29 mouse cellular contexts compared by ENCODE assay signal in genomic region chr16:32108578-32108977, GRCm38 (mm10). TPM values are rescaled to one million over a fixed set of nuclear protein-coding genes. Genes with fewer than 3 reads are reported as not detected.
DNase-seq lines count a peak whose midpoint lies in the region; ATAC-seq and TF ChIP-seq lines count a peak whose summit lies in the region.
"Had no signal": no experiment of that assay in that cellular context is flagged by ENCODE, and none has a peak within 500 bp of the region (broad histone marks: within the 10 kb centered on the region; RNA-seq: fewer than 3 reads in every experiment).

No protein-coding gene starts in this region.

- H3K4me1 ChIP-seq in liver, embryonic 15.5 days (replicated peaks), result peaks cover 18% of the 10 kb centered on the region
- H3K4me1 ChIP-seq in liver, embryonic 11.5 days (replicated peaks; ENCODE audit: control insufficient read depth, insufficient read depth, low read length), result no peaks in the 10 kb centered on the region
- H3K4me1 ChIP-seq in thymus, adult 2 months (replicated peaks; ENCODE audit: control insufficient read depth, insufficient read depth, low read length), result peaks cover 21% of the 10 kb centered on the region
- H3K4me1 ChIP-seq in megakaryocyte, embryonic 14.5 days, result peaks cover 39% of the 10 kb centered on the region
- H3K4me1 ChIP-seq in midbrain, embryonic 13.5 days (replicated peaks), result no peaks in the 10 kb centered on the region
- no peaks in the 10 kb centered on the region for H3K4me1 ChIP-seq in kidney, embryonic 16.5 days (ENCODE audit: insufficient read depth, low read length)
- H3K4me1 ChIP-seq: embryonic facial prominence, embryonic 10.5 days; embryonic facial prominence, embryonic 13.5 days; forebrain, embryonic 12.5 days; forebrain, embryonic 15.5 days; hindbrain, embryonic 12.5 days; hindbrain, embryonic 15.5 days had no signal

- no peak for TF ChIP-seq CTCF in thymus, adult 2 months (IDR thresholded peaks at IDR 0.05; ENCODE audit: borderline replicate concordance, control insufficient read depth, extremely low read depth, insufficient read depth, low read length, poor library complexity)

- WGBS in liver, embryonic 15.5 days (ENCODE audit: insufficient replicate concordance), result 14% methylated on average over 2 of the region's 2 CpGs
- WGBS in liver, embryonic 11.5 days, result 51% methylated on average over 2 of the region's 2 CpGs
- WGBS in thymus, adult 2 months, result 8% methylated on average over 2 of the region's 2 CpGs
- 92% methylated on average over 2 of the region's 2 CpGs for WGBS in midbrain, embryonic 13.5 days
- 86% methylated on average over 2 of the region's 2 CpGs for WGBS in kidney, embryonic 16.5 days

- no peaks in the 10 kb centered on the region; the same call in 1 of the 2 replicates for H3K9me3 ChIP-seq in liver, embryonic 15.5 days (replicated peaks)
- no peaks in the 10 kb centered on the region for H3K9me3 ChIP-seq in liver, embryonic 11.5 days (ENCODE audit: control insufficient read depth, low read length)
- 0 out of 2 replicates have a peak, but pooled peaks cover 3% of the 10 kb centered on the region for H3K9me3 ChIP-seq in megakaryocyte, embryonic 14.5 days
- no peaks in the 10 kb centered on the region for H3K9me3 ChIP-seq in midbrain, embryonic 13.5 days
- peaks cover 3% of the 10 kb centered on the region for H3K9me3 ChIP-seq in kidney, embryonic 16.5 days (ENCODE audit: low read length)
- H3K9me3 ChIP-seq: embryonic facial prominence, embryonic 13.5 days; forebrain, embryonic 12.5 days; forebrain, embryonic 15.5 days; G1E; hindbrain, embryonic 12.5 days; hindbrain, embryonic 15.5 days had no signal

- 0 out of 2 replicates have a peak overlapping the region, but pooled peaks have one; percentile 6 for H3K27ac ChIP-seq in liver, embryonic 15.5 days (replicated peaks)
- no peak overlapping the region for H3K27ac ChIP-seq in liver, embryonic 11.5 days (ENCODE audit: low read depth, low read length)
- peak overlapping the region; percentile 93 for H3K27ac ChIP-seq in thymus, adult 2 months (ENCODE audit: control insufficient read depth, insufficient read depth, low read length)
- no peak overlapping the region for H3K27ac ChIP-seq in midbrain, embryonic 13.5 days
- no peak overlapping the region for H3K27ac ChIP-seq in kidney, embryonic 16.5 days (ENCODE audit: low read length)
- H3K27ac ChIP-seq: embryonic facial prominence, embryonic 10.5 days; embryonic facial prominence, embryonic 13.5 days; forebrain, embryonic 12.5 days; forebrain, embryonic 15.5 days; hindbrain, embryonic 12.5 days; hindbrain, embryonic 15.5 days had no signal

- no peak overlapping the region for H3K9ac ChIP-seq in liver, embryonic 15.5 days
- no peak overlapping the region for H3K9ac ChIP-seq in liver, embryonic 11.5 days (ENCODE audit: low read depth, low read length)
- no peak overlapping the region for H3K9ac ChIP-seq in midbrain, embryonic 13.5 days (replicated peaks)
- no peak overlapping the region for H3K9ac ChIP-seq in kidney, embryonic 16.5 days (replicated peaks; ENCODE audit: low read length)
- H3K9ac ChIP-seq: embryonic facial prominence, embryonic 13.5 days; forebrain, embryonic 12.5 days; forebrain, embryonic 15.5 days; hindbrain, embryonic 12.5 days; hindbrain, embryonic 15.5 days had no signal

- ATAC-seq in liver, embryonic 15.5 days (ENCODE audit: insufficient read depth), result no peak
- no peak for ATAC-seq in liver, embryonic 11.5 days (replicated peaks; ENCODE audit: low FRiP score)
- no peak for ATAC-seq in midbrain, embryonic 13.5 days
- ATAC-seq in kidney, embryonic 16.5 days (ENCODE audit: low FRiP score, low TSS enrichment), result no peak
- ATAC-seq: forebrain, embryonic 15.5 days; Patski had no signal

- no peak overlapping the region for H3K4me2 ChIP-seq in liver, embryonic 15.5 days
- no peak overlapping the region for H3K4me2 ChIP-seq in liver, embryonic 11.5 days
- H3K4me2 ChIP-seq in midbrain, embryonic 13.5 days (replicated peaks), result no peak overlapping the region
- no peak overlapping the region for H3K4me2 ChIP-seq in kidney, embryonic 16.5 days (replicated peaks; ENCODE audit: low read depth, low read length)
- H3K4me2 ChIP-seq: embryonic facial prominence, embryonic 13.5 days; forebrain, embryonic 12.5 days; forebrain, embryonic 15.5 days; heart, embryonic 11.5 days; hindbrain, embryonic 12.5 days; hindbrain, embryonic 15.5 days had no signal

- no peak for DNase-seq in liver, embryonic 11.5 days (ENCODE audit: low spot score)
- no peak for DNase-seq in thymus, adult 2 months
- no peak for DNase-seq in thymus, postnatal 0 days (ENCODE audit: low spot score)
- no peak for DNase-seq in testis, postnatal 14 days (ENCODE audit: low spot score)
- DNase-seq: adrenal gland, postnatal 10 days; adrenal gland, postnatal 36 days; cerebellum, adult 11 months; cerebellum, adult 8-10 months; cerebellum, postnatal 10 days; cerebellum, postnatal 36 days; embryo, embryonic 11 days; gastrocnemius, postnatal 10 days; gastrocnemius, postnatal 36 days; heart, adult 11 months had no signal

- no peaks in the 10 kb centered on the region for H3K27me3 ChIP-seq in liver, embryonic 15.5 days
- H3K27me3 ChIP-seq in liver, embryonic 11.5 days (replicated peaks; ENCODE audit: control insufficient read depth, insufficient read depth, low read length), result no peaks in the 10 kb centered on the region
- H3K27me3 ChIP-seq in thymus, adult 2 months (ENCODE audit: control insufficient read depth, insufficient read depth, low read length), result no peaks in the 10 kb centered on the region
- no peaks in the 10 kb centered on the region for H3K27me3 ChIP-seq in megakaryocyte, embryonic 14.5 days (replicated peaks)
- H3K27me3 ChIP-seq in midbrain, embryonic 13.5 days, result no peaks in the 10 kb centered on the region
- H3K27me3 ChIP-seq in kidney, embryonic 16.5 days (ENCODE audit: insufficient read depth, low read length), result no peaks in the 10 kb centered on the region
- H3K27me3 ChIP-seq: CH12.LX; embryonic facial prominence, embryonic 13.5 days; forebrain, embryonic 12.5 days; forebrain, embryonic 15.5 days; hindbrain, embryonic 12.5 days; hindbrain, embryonic 15.5 days; Patski had no signal

- H3K4me3 ChIP-seq in liver, embryonic 15.5 days (replicated peaks), result no peak overlapping the region
- no peak overlapping the region for H3K4me3 ChIP-seq in liver, embryonic 11.5 days (ENCODE audit: low read depth, low read length)
- peak overlapping the region; percentile 9; the same call in 1 of the 2 replicates for H3K4me3 ChIP-seq in thymus, adult 2 months (ENCODE audit: control insufficient read depth, insufficient read depth, low read length)
- H3K4me3 ChIP-seq in megakaryocyte, embryonic 14.5 days (replicated peaks), result peak overlapping the region; percentile 65
- H3K4me3 ChIP-seq in midbrain, embryonic 13.5 days (replicated peaks), result no peak overlapping the region
- no peak overlapping the region for H3K4me3 ChIP-seq in kidney, embryonic 16.5 days (ENCODE audit: low read length)
- H3K4me3 ChIP-seq: embryonic facial prominence, embryonic 10.5 days; embryonic facial prominence, embryonic 13.5 days; erythroblast, embryonic 14.5 days; forebrain, embryonic 12.5 days; forebrain, embryonic 15.5 days; hindbrain, embryonic 12.5 days; hindbrain, embryonic 15.5 days had no signal

- H3K36me3 ChIP-seq in liver, embryonic 15.5 days (replicated peaks), result no peaks in the 10 kb centered on the region
- peaks cover 2% of the 10 kb centered on the region; the same call in 1 of the 2 replicates for H3K36me3 ChIP-seq in liver, embryonic 11.5 days (ENCODE audit: control insufficient read depth, insufficient read depth, low read length)
- H3K36me3 ChIP-seq in thymus, adult 2 months (ENCODE audit: control insufficient read depth, insufficient read depth, low read length), result peaks cover 9% of the 10 kb centered on the region; the same call in 1 of the 2 replicates
- peaks cover 26% of the 10 kb centered on the region for H3K36me3 ChIP-seq in megakaryocyte, embryonic 14.5 days (replicated peaks; ENCODE audit: low read length)
- H3K36me3 ChIP-seq in midbrain, embryonic 13.5 days, result peaks cover 60% of the 10 kb centered on the region
- peaks cover 26% of the 10 kb centered on the region for H3K36me3 ChIP-seq in kidney, embryonic 16.5 days (ENCODE audit: insufficient read depth, low read length)

- no peak for TF ChIP-seq POLR2A in thymus, adult 2 months (IDR thresholded peaks at IDR 0.05; ENCODE audit: control insufficient read depth, extremely low read depth, insufficient read depth, low read length, poor library complexity)

RNA-seq across cellular contexts. Expression of gene Cep19, which starts 9.0 kb away (rescaled TPM):
- polyA plus RNA-seq in liver, embryonic 15.5 days (2015; fragmentation: Nextera tagmentation; extraction: Ambion mirVana), result 4.7 and 5.5 TPM in 2 replicates
- polyA plus RNA-seq in liver, embryonic 11.5 days (2014; fragmentation: Nextera tagmentation; extraction: Ambion mirVana), result 14.3 and 14.7 TPM in 2 replicates
- polyA plus RNA-seq in thymus, adult 2 months (2012; rRNA removed), result 21.4 and 21.7 TPM in 2 replicates
- 44.7 and 48.0 TPM in 2 replicates for polyA plus RNA-seq in thymus, postnatal 0 days (2015; fragmentation: Nextera tagmentation; extraction: Ambion mirVana)
- 1.6 and 2.0 TPM in 2 replicates for polyA plus RNA-seq in megakaryocyte, embryonic 14.5 days (2012; ENCODE audit: insufficient read depth, low replicate concordance)
- 45.6 and 46.9 TPM in 2 replicates for polyA plus RNA-seq in midbrain, embryonic 13.5 days (2015; fragmentation: Nextera tagmentation; extraction: Ambion mirVana)
- 42.6 and 44.5 TPM in 2 replicates for polyA plus RNA-seq in kidney, embryonic 16.5 days (2015; fragmentation: Nextera tagmentation; extraction: Ambion mirVana)

RNA-seq across cellular contexts. Expression of gene Pigx, which starts 9.0 kb away (rescaled TPM):
- polyA plus RNA-seq in liver, embryonic 15.5 days (2015; fragmentation: Nextera tagmentation; extraction: Ambion mirVana), result 27.8 and 31.5 TPM in 2 replicates
- polyA plus RNA-seq in liver, embryonic 11.5 days (2014; fragmentation: Nextera tagmentation; extraction: Ambion mirVana), result 57.1 and 63.0 TPM in 2 replicates
- polyA plus RNA-seq in thymus, adult 2 months (2012; rRNA removed), result 81.6 and 89.5 TPM in 2 replicates
- 175 and 180 TPM in 2 replicates for polyA plus RNA-seq in thymus, postnatal 0 days (2015; fragmentation: Nextera tagmentation; extraction: Ambion mirVana)
- polyA plus RNA-seq in megakaryocyte, embryonic 14.5 days (2012; ENCODE audit: insufficient read depth, low replicate concordance), result 30.0 and 61.3 TPM in 2 replicates
- polyA plus RNA-seq in midbrain, embryonic 13.5 days (2015; fragmentation: Nextera tagmentation; extraction: Ambion mirVana), result 149 and 153 TPM in 2 replicates
- polyA plus RNA-seq in kidney, embryonic 16.5 days (2015; fragmentation: Nextera tagmentation; extraction: Ambion mirVana), result 130 and 136 TPM in 2 replicates

RNA-seq across cellular contexts. Expression of gene Pak2, which starts 29.4 kb away (rescaled TPM):
- 9.5 and 9.7 TPM in 2 replicates for polyA plus RNA-seq in liver, embryonic 15.5 days (2015; fragmentation: Nextera tagmentation; extraction: Ambion mirVana)
- polyA plus RNA-seq in liver, embryonic 11.5 days (2014; fragmentation: Nextera tagmentation; extraction: Ambion mirVana), result 30.0 and 32.9 TPM in 2 replicates
- polyA plus RNA-seq in thymus, adult 2 months (2012; rRNA removed), result 35.3 and 40.8 TPM in 2 replicates
- 43.8 and 47.4 TPM in 2 replicates for polyA plus RNA-seq in thymus, postnatal 0 days (2015; fragmentation: Nextera tagmentation; extraction: Ambion mirVana)
- polyA plus RNA-seq in megakaryocyte, embryonic 14.5 days (2012; ENCODE audit: insufficient read depth, low replicate concordance), result 16.0 and 24.5 TPM in 2 replicates
- polyA plus RNA-seq in midbrain, embryonic 13.5 days (2015; fragmentation: Nextera tagmentation; extraction: Ambion mirVana), result 41.9 and 43.6 TPM in 2 replicates
- polyA plus RNA-seq in kidney, embryonic 16.5 days (2015; fragmentation: Nextera tagmentation; extraction: Ambion mirVana), result 38.2 and 40.3 TPM in 2 replicates

RNA-seq across cellular contexts. Expression of gene Nrros, which starts 56.8 kb away (rescaled TPM):
- polyA plus RNA-seq in liver, embryonic 15.5 days (2015; fragmentation: Nextera tagmentation; extraction: Ambion mirVana), result 24.1 and 24.5 TPM in 2 replicates
- polyA plus RNA-seq in liver, embryonic 11.5 days (2014; fragmentation: Nextera tagmentation; extraction: Ambion mirVana), result 34.4 and 35.4 TPM in 2 replicates
- polyA plus RNA-seq in thymus, adult 2 months (2012; rRNA removed), result 148 and 157 TPM in 2 replicates
- 94.5 and 99.5 TPM in 2 replicates for polyA plus RNA-seq in thymus, postnatal 0 days (2015; fragmentation: Nextera tagmentation; extraction: Ambion mirVana)
- 75.8 and 110 TPM in 2 replicates for polyA plus RNA-seq in megakaryocyte, embryonic 14.5 days (2012; ENCODE audit: insufficient read depth, low replicate concordance)
- polyA plus RNA-seq in midbrain, embryonic 13.5 days (2015; fragmentation: Nextera tagmentation; extraction: Ambion mirVana), result 5.9 and 7.1 TPM in 2 replicates
- 18.1 and 22.2 TPM in 2 replicates for polyA plus RNA-seq in kidney, embryonic 16.5 days (2015; fragmentation: Nextera tagmentation; extraction: Ambion mirVana)
- polyA plus RNA-seq: Patski had no signal

Comparison
In these comparisons a context has a peak if more than half of its experiments do, and no peak if none do; other contexts are left out.
1. H3K27ac ChIP-seq: peak in liver, embryonic 15.5 days (single experiment) and thymus, adult 2 months (single experiment); none in liver, embryonic 11.5 days (single experiment), midbrain, embryonic 13.5 days (single experiment) and kidney, embryonic 16.5 days (single experiment).
2. H3K4me3 ChIP-seq: peak in thymus, adult 2 months (single experiment) and megakaryocyte, embryonic 14.5 days (single experiment); none in liver, embryonic 15.5 days (single experiment), liver, embryonic 11.5 days (single experiment), midbrain, embryonic 13.5 days (single experiment) and kidney, embryonic 16.5 days (single experiment).